Mouse (Mus musculus) megakaryocyte, embryonic 14.5 days (primary cell): ENCODE data around the gene Jak2.

Experiments used
- FLI1 ChIP-seq: IDR thresholded peaks from 2 replicates; pipeline ENCODE4 v1.6.1; 2012; ENCODE audit warnings: low read length, inconsistent platforms, mixed read lengths
- GATA1 ChIP-seq: IDR thresholded peaks from 3 replicates; pipeline ENCODE4 v1.6.1; 2012; ENCODE audit warnings: mixed read lengths, low read length, inconsistent platforms, borderline replicate concordance

- TF ChIP-seq GATA1: no peak
- no peak for TF ChIP-seq FLI1
Observed at GRCm38 (mm10) chr19:29270226-29270625, 18.6 kb downstream of the Jak2 start.
